Mouse (Mus musculus): Measurements from ENCODE around the gene Fhad1.
"Not testable (repeated sequence)": the region's sequence is repeated elsewhere in the genome, so short reads cannot be mapped to it uniquely, and the experiment has no call there.

Fhad1 gene

DNA sequence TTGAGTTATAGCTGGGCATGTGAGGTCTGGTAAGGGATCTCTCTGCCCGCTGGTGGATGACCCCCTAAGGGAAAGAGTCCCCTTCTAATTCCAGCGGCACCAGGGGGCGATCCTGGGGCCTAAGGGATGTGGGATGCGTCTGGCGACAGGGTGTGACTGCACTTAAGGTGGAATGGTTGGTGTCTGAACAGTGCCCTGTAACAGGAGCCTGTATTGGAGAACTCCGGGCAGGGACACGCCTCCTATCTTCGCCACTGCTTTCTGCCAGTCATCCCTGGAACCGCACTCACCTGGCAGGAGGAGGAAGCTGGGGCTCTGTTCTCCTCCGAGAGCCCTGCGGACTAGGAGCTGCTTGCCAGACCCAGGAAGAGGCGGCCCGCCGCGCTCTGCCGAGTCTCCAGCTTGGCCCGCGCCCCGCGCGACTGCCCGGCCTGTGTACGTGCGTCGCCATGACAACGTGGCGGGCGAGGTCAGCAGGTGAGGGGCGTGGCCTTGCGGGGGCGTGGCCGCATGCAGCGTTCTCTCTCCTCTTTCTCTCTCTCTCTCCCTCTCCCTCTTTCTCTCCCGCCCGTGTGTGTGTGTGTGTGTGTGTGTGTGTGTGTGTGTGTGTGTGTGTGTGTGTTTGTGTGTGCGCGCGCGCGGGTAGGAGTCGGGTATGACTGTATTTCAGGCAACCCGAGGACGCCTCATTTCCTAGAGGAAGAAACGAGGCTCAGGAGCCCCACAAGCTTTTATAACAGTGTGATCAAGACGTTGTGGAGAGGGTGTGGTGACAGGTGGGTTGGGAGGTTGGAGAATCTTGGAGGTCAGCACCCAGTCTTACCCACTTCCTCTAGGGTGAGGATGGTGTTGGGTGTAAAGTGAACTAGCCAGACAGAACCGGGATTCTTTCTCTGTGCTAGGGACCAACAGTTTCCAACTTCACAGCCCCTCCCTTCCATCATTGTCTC, at the start of gene Fhad1:
Gene Fhad1 (minus strand): TSS at position 424 of the 950 bp plus-strand sequence.
- in situ Hi-C loops (cut with MseI, MboI), result no loop called here

DNA sequence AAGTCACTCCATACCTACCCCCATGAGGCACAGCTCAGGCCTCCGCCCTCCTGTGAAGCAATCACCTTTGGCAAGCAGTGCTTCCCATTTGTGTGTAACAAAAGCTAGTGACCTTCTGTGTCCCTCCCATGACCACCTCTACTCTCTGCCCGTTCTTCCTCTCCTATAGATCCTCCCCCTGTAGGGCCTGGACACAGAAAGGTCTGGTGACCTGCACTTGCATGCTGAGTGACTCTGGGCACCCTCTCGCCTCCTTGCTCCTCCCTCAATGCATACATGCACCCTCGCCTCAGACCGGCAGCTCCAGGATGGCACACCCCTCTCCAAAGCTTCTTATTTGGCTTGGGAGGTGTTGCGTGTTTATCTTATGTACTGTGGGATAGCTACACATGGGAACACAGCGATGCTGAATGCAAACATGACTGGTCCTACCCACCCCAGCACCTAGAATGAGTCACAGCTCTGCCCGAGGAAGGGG, 48.2 kb upstream of the Fhad1 start:
- in situ Hi-C loops (cut with MseI, MboI), result no loop called here

DNA sequence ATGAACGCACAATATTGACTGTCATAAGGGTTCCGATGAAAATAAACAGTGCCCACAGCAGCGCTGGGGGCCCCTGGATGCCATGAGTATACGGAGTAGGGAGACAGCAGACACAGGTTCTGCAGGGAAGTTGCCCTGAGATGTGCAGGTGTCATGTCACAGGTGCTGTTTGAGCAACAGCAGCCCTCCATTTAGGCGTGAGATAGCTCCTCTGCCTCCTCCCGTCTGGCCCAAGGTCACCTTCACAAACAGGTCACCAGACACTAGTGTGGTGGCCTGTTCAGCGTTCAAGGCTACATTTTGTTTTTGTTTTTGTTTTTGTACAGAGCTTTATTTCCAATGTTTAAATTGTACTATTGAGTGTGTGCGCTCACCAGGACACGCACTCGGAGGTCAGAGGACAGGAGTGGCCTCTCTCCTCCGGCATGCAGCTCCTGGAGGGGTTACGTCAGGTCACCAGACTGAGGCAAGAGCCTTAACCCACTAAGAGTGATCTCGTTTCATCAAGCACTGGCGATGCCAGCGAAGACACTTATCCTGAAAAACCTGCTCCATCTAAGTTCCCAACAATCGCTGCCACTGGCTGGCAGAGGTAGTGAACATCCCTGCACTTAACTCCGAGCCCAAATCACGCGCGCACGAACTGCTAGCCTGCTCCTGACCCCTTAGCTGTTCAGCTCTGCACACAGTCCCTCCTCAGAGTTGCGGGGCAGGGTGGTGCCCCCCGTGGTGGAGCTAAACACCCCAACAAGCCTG, 46.8 kb upstream of the Fhad1 start:
- in situ Hi-C loops (cut with MseI, MboI), result no loop called here

- in situ Hi-C loops (cut with MseI, MboI), result no loop called here
Measured at GRCm38 (mm10) chr4:142060455-142061378, 45.8 kb upstream of the Fhad1 start.

DNA sequence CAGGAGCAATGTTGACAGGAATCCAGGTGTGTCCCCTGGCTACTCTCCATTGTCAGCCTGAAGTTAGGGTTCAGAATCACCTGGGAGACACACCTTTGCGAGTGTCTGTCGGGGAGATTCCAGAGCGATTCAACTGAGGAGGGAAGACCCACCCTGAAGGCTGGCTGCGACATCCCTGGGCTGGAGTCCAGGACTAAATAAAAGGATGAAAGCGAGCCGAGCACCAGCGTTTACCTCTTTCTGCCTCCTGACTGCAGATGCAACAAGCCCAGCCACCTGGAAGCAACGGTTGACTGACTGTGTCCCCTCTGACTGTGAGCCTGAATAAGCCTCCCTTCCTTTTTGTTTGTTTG, 44.9 kb upstream of the Fhad1 start:
- in situ Hi-C loops (cut with MseI, MboI), result no loop called here

DNA sequence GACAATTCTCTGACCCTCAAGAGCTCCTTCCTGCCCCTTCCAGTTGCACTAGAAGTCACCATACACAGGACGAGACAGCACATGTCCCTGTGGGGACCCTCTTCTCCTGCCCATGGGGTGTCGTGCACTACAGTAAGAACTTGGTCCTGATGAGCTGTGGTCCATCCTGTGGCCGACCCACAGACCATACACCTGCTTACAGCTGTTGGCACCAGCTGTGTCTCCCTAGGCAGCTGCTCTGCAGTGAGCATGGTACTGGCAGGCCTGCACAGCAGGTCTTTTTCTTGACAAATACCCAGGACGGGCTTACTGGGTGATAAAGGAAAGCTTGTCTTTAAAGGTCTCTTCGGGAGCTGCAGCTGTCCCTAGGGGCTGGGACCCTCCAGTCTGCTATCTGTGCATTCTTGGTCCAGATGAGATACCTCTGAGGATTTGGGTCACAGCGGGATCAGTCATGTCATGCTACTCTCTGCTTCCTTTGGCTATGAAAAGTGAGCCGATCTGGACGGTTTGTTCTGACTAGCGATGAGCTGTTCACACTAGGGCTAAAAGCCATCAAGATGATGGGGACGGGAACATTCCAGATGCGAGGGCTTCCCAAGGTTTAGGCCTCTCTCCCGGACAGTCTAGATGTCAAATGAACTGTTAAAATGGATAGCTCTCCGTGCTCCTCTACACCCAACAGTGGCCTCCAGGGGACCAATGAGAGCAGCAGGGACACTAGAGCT, 44.4 kb upstream of the Fhad1 start:
- in situ Hi-C loops (cut with MseI, MboI), result no loop called here

GRCm38 (mm10) chr4:142057529-142058216, 42.8 kb upstream of the Fhad1 start:
- in situ Hi-C loops (cut with MseI, MboI), result no loop called here

- in situ Hi-C loops (cut with MseI, MboI), result no loop called here
Measured at GRCm38 (mm10) chr4:142055600-142055999, 40.7 kb upstream of the Fhad1 start.

DNA sequence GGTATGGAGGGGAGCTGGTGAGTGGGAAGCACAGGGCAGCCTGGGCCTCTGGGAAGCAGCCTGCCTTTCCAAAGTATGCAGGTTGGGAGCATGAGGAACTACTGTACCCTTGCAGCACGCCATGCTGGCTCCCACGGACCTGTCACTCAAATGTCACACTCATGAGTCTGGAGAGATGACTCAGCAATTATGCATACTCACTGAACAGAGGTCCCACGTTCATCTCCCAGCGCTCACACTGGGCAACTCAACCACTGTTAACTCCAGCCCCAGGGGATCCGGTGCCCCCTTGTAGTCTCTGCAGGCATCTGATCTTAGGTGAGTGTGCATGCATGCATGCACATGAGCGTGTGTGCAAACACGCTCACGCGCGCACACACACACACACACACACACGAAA, 39.7 kb upstream of the Fhad1 start:
- in situ Hi-C loops (cut with MseI, MboI), result no loop called here

GRCm38 (mm10) chr4:142053661-142054448, 39.0 kb upstream of the Fhad1 start:
- in situ Hi-C loops (cut with MseI, MboI), result no loop called here

- in situ Hi-C loops (cut with MseI, MboI), result no loop called here
Measured at GRCm38 (mm10) chr4:142053261-142053660, 38.4 kb upstream of the Fhad1 start.

DNA sequence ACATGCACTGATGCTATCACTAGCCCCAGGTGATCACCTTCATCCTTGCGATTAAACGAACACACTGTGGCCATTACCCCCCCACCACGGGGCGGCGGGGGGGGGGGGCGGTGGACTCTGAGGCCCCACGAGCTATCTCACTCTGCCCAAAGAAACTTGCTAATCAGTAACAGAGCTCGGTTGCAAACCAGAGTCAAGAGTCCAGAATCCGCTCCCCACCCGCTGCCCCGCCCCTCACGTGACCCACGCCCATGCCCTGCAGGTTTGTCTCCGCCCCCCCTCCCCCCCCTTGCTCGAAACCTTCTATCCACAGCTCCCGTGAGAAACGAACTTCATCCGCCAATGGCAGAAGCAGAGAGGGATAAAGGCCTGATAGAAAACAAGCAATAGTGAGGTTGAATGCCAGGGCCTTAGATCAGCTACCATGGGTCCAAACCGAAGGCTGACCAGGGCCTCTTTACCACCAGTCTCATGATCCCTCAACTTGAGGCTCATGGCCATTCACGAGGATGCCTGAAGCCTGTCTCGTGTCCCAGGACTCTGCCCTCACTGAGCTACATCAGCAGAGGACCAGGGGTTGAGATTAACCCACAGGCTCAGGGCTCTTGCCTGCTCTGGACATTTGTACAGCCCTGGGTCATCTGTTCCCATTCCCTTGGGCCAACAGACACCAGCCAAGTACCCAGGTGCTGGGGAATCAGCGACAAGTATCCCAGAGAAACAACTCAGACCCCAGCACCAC, 37.7 kb upstream of the Fhad1 start:
- in situ Hi-C loops (cut with MseI, MboI), result no loop called here

DNA sequence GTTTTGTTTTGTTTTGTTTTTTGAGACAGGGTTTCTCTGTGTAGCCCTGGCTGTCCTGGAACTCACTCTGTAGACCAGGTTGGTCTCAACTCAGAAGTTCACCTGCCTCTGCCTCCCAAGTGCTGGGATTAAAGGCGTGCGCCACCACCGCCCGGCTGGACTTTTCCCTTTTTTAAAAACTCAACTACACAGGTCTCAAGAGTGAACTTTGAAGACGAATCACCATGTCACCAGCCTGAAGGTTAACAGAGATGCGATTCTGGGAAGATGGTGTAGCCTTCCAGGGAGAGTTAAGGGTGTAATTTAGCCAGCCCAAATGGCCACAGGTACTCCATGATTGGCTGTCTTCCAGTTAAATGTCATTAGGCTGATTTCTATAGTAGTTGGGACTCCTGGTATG, 37.0 kb upstream of the Fhad1 start:
- in situ Hi-C loops (cut with MseI, MboI), result not testable (repeated sequence)

DNA sequence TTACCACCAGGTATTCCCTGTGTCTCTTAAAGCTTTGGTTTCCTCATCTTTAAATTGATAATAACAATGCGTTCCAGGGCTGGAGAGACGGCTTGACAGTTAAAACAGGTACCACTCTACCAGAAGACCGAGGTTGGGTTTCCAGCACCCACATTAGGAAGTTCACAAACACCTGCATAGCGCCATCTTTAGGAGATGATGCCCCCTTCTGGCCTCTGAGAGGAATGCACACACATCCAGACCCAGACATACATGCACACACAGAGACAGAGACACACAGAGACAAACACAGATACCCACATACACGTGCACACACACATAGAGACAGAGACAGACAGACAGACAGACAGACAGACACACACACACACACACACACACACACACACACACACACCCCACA, 35.1 kb upstream of the Fhad1 start:
- in situ Hi-C loops (cut with MseI, MboI), result no loop called here

DNA sequence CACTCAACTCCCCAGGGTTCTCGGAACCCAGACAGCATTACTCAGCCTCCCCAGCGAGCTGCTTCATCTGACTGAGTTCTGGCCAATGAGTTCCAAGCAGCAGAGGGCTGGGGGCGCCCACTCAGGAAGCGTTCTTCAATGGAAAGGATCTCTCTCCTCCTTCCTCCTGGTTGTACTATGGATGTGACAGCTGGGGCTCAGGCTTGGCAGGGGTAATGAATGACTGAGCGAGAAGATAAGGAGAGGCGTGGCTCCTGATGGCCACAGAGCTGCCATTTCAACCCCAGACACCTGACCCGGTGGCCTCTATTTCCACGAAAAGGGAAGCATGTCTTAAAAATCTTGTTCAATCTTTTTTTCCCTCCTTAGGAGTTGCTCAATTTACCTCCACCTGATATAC, 33.5 kb upstream of the Fhad1 start:
- in situ Hi-C loops (cut with MseI, MboI), result no loop called here

DNA sequence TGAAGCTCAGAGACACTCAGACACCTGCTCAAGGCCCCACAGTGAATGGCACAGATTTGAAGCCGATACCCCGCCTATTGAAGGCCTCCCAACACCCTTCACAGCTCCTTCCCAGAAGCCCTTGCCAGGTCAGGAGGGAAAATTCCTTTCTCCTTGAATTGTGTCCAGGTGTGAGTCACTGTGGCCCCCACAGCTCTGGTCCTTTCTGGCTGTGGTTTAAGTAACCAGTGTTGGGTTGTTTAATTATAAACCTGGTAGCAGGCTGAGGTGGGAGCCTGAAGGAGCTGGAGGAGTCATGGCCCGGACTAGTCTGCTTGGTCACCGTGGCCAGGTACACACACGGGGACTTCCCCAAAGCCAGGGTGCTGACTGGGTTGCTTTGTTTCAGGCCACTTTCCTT, 32.1 kb upstream of the Fhad1 start:
- in situ Hi-C loops (cut with MseI, MboI), result no loop called here

DNA sequence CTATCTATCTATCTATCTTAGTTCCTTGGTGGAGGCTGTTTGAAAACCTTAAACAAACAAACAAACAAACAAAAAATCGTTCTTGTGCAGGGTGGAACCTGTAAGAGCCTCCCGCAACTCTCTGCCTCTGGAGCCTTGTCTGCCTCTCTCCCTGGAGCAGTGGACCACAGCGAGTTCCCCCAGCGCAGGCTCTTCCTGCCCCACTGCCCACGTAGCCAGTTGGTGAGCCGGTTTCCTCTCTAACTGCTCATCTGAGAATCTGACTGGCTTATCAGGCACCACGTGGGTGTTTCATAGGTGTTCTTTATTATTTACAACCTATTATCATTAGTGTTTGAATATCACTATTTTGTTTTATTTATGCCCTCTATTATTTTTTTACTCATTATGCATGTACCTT, 31.6 kb upstream of the Fhad1 start:
- in situ Hi-C loops (cut with MseI, MboI), result no loop called here

DNA sequence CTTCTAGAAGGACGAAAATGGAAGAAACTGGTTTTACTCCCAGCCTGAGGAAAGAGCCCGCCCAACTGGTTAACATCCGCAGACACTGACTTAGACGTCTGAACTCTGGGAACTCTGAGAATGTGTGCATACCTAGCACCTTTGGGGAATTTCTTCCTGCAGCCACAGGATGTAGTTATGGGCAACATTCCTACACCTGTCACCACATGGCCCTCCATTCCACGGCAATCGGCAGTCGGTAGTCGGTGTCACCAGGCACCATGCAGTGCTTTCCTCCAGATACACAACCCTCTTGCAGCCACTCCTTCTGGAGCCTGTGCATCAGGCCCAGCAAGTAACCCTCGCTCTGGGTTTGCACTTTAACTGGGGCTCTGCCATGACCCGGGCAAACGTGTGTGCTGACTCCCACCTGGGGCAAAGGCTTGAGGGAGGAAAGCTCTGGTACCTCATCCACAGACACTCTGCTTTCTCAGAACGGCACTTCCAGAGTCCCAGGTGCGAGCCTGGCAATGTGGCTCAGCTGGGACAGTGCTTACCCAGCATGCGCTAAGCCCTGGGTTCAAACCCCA, 30.8 kb upstream of the Fhad1 start:
- in situ Hi-C loops (cut with MseI, MboI), result no loop called here

DNA sequence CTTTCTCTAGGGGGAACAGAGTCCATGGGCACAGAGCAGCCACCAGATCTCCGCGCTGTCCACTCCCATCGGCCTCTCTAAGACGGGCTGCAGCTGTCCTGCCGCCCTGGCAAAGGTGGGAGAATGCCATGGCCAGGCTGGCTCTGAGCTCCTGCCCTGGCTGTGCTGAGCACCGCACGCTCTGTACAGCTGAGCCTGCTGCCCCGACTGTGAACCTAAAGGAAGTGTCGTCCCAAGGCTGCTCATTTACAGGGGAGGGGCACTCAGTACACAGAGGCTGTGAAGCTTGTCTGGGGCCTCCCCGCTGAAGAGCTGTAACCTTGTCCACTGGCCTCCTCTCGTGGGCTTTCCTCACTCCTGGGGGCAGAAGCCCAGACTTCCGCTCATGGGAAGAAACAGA, 29.6 kb upstream of the Fhad1 start:
- in situ Hi-C loops (cut with MseI, MboI), result no loop called here

Data from mouse trophoblast stem cell (cell line).